Mouse (Mus musculus) kidney, postnatal 25 days (tissue): ENCODE data around the gene Bicdl1.
A peak's percentile ranks its signal among the peaks of the same experiment; 100 is the strongest.

Source experiments
- DNase-seq, 2 experiments: peaks; one replicate each; pipeline ENCODE4 v3.0.0; 2021; ENCODE audit warnings: mixed read lengths in 2 of 2

Gene Bicdl1

GRCm38 (mm10) chr5:115666366-115667065, 64.9 kb downstream of the Bicdl1 start:
- DNase-seq, result peak; percentile 35 to 54

- no peak for DNase-seq
These were observed 68.8 kb downstream of the Bicdl1 start for GRCm38 (mm10) chr5:115662658-115663057.

GRCm38 (mm10) chr5:115658352-115658751, 73.1 kb downstream of the Bicdl1 start:
- DNase-seq, result no peak

- no peak for DNase-seq
These were observed 74.2 kb downstream of the Bicdl1 start for GRCm38 (mm10) chr5:115657234-115657633.

- DNase-seq, result no peak
These were observed 74.7 kb downstream of the Bicdl1 start for GRCm38 (mm10) chr5:115656677-115657076.

- DNase-seq, result no peak
These were observed 77.6 kb downstream of the Bicdl1 start for GRCm38 (mm10) chr5:115653776-115654175.

GRCm38 (mm10) chr5:115652681-115653575, 78.5 kb downstream of the Bicdl1 start:
- peak; percentile 99 to 100 for DNase-seq

GRCm38 (mm10) chr5:115651821-115652220, 79.6 kb downstream of the Bicdl1 start:
- peak in 1 of 2 experiments; percentile 46 for DNase-seq

- no peak for DNase-seq
These were observed 80.5 kb downstream of the Bicdl1 start for GRCm38 (mm10) chr5:115650885-115651284.

- DNase-seq, result no peak
These were observed 81.7 kb downstream of the Bicdl1 start for GRCm38 (mm10) chr5:115649699-115650098.

GRCm38 (mm10) chr5:115648876-115649275, 82.5 kb downstream of the Bicdl1 start:
- peak in 1 of 2 experiments; percentile 59 for DNase-seq

GRCm38 (mm10) chr5:115644192-115644591, 87.2 kb downstream of the Bicdl1 start:
- no peak for DNase-seq

GRCm38 (mm10) chr5:115635536-115635935, 95.9 kb downstream of the Bicdl1 start:
- no peak for DNase-seq

- no peak for DNase-seq
These were observed 97.4 kb downstream of the Bicdl1 start for GRCm38 (mm10) chr5:115634046-115634445.

GRCm38 (mm10) chr5:115633060-115633459, 98.4 kb downstream of the Bicdl1 start:
- no peak for DNase-seq

GRCm38 (mm10) chr5:115632358-115632714, 99.1 kb downstream of the Bicdl1 start:
- DNase-seq, result peak; percentile 37 to 53

- peak; percentile 92 to 98 for DNase-seq
These were observed 99.7 kb downstream of the Bicdl1 start, which contains the start of gene Rab35 for GRCm38 (mm10) chr5:115631505-115632357. Gene Rab35, plus strand, starts transcription at chr5:115631908.

GRCm38 (mm10) chr5:115630291-115630690, 101.1 kb downstream of the Bicdl1 start:
- DNase-seq, result no peak

- DNase-seq, result no peak
These were observed 101.7 kb downstream of the Bicdl1 start for GRCm38 (mm10) chr5:115629672-115630071.

- no peak for DNase-seq
These were observed 103.3 kb downstream of the Bicdl1 start for GRCm38 (mm10) chr5:115628083-115628482.

GRCm38 (mm10) chr5:115626237-115626886, 105.1 kb downstream of the Bicdl1 start:
- no peak for DNase-seq
